19 mouse cellular contexts compared by ENCODE assay signal in genomic region chr13:36193484-36194113, GRCm38 (mm10).
DNase-seq lines count a peak whose midpoint lies in the region; ATAC-seq and TF ChIP-seq lines count a peak whose summit lies in the region.
"Had no signal": no experiment of that assay in that cellular context is flagged by ENCODE, and none has a peak within 500 bp of the region (broad histone marks: within the 10 kb centered on the region; RNA-seq: fewer than 3 reads in every experiment).

No protein-coding gene starts in this region.

- H3K4me3 ChIP-seq in hindbrain, embryonic 14.5 days (replicated peaks; ENCODE audit: low read length): no peak overlapping the region
- H3K4me3 ChIP-seq in midbrain, postnatal 0 days (ENCODE audit: low read depth, low read length): no peak overlapping the region
- H3K4me3 ChIP-seq in cerebellum, adult 2 months (replicated peaks; ENCODE audit: insufficient read depth, low read depth, low read length): no peak overlapping the region
- H3K4me3 ChIP-seq: embryonic facial prominence, embryonic 13.5 days; kidney, embryonic 15.5 days; liver, embryonic 13.5 days; stomach, embryonic 15.5 days had no signal

- TF ChIP-seq CTCF in midbrain, postnatal 0 days (IDR thresholded peaks at IDR 0.05): no peak
- no peak for TF ChIP-seq CTCF in cerebellum, adult 2 months (IDR thresholded peaks at IDR 0.05; ENCODE audit: borderline replicate concordance, insufficient read depth, low read depth, low read length)

- WGBS in hindbrain, embryonic 14.5 days: 48% methylated on average over 5 of the region's 5 CpGs
- WGBS in midbrain, postnatal 0 days: 60% methylated on average over 5 of the region's 5 CpGs
- WGBS in cerebellum, adult 2 months: 55% methylated on average over 5 of the region's 5 CpGs

- H3K36me3 ChIP-seq in hindbrain, embryonic 14.5 days (replicated peaks; ENCODE audit: control insufficient read depth, insufficient read depth): no peaks in the 10 kb centered on the region
- no peaks in the 10 kb centered on the region for H3K36me3 ChIP-seq in midbrain, postnatal 0 days (ENCODE audit: insufficient read depth, low read length)
- H3K36me3 ChIP-seq: embryonic facial prominence, embryonic 13.5 days; kidney, embryonic 15.5 days; liver, embryonic 13.5 days; stomach, embryonic 15.5 days had no signal

- H3K9ac ChIP-seq in hindbrain, embryonic 14.5 days: no peak overlapping the region
- no peak overlapping the region for H3K9ac ChIP-seq in midbrain, postnatal 0 days (replicated peaks; ENCODE audit: low read length, poor library complexity, severe bottlenecking)
- H3K9ac ChIP-seq: embryonic facial prominence, embryonic 13.5 days; kidney, embryonic 15.5 days; liver, embryonic 13.5 days; stomach, embryonic 15.5 days had no signal

- H3K27ac ChIP-seq in hindbrain, embryonic 14.5 days: peak overlapping the region; percentile 6; the same call in 1 of the 2 replicates
- no peak overlapping the region for H3K27ac ChIP-seq in midbrain, postnatal 0 days (ENCODE audit: low read depth, low read length)
- H3K27ac ChIP-seq in cerebellum, adult 2 months (ENCODE audit: insufficient read depth, low read length): no peak overlapping the region
- H3K27ac ChIP-seq: embryonic facial prominence, embryonic 13.5 days; kidney, embryonic 15.5 days; liver, embryonic 13.5 days; stomach, embryonic 15.5 days had no signal

- no peaks in the 10 kb centered on the region for H3K27me3 ChIP-seq in hindbrain, embryonic 14.5 days (ENCODE audit: control insufficient read depth, insufficient read depth, low read length)
- H3K27me3 ChIP-seq in midbrain, postnatal 0 days (ENCODE audit: insufficient read depth, low read length): no peaks in the 10 kb centered on the region
- no peaks in the 10 kb centered on the region for H3K27me3 ChIP-seq in cerebellum, adult 2 months (ENCODE audit: control insufficient read depth, insufficient read depth, low read length)
- H3K27me3 ChIP-seq: embryonic facial prominence, embryonic 13.5 days; kidney, embryonic 15.5 days; liver, embryonic 13.5 days; stomach, embryonic 15.5 days had no signal

- ATAC-seq in hindbrain, embryonic 14.5 days (ENCODE audit: low FRiP score): peak; percentile 78; the same call in 1 of the 2 replicates
- 0 out of 2 replicates have a peak, but pooled peaks have one; percentile 41 for ATAC-seq in midbrain, postnatal 0 days (ENCODE audit: low FRiP score)
- ATAC-seq in monocyte, adult 5-6 weeks (replicated peaks; ENCODE audit: insufficient number of reproducible peaks, low FRiP score, low TSS enrichment, poor library complexity, severe bottlenecking): no peak

- intact Hi-C loops in left cerebral cortex, postnatal 4 days (cut with DNase I): no loop called here

- no peak for TF ChIP-seq POLR2A in cerebellum, adult 2 months (IDR thresholded peaks at IDR 0.05; ENCODE audit: borderline replicate concordance, insufficient read depth, low read length)

- H3K4me2 ChIP-seq in hindbrain, embryonic 14.5 days (replicated peaks): no peak overlapping the region
- no peak overlapping the region for H3K4me2 ChIP-seq in midbrain, postnatal 0 days (ENCODE audit: low read depth, low read length, poor library complexity, severe bottlenecking)
- H3K4me2 ChIP-seq: embryonic facial prominence, embryonic 13.5 days; heart, embryonic 11.5 days; kidney, embryonic 15.5 days; liver, embryonic 13.5 days; stomach, embryonic 15.5 days had no signal

- peak; percentile 20 to 29 for DNase-seq in cerebellum, postnatal 10 days
- DNase-seq in cerebellum, adult 18-20 months: no peak
- DNase-seq in left cerebral cortex, postnatal 4 days: peak; percentile 27
- no peak for DNase-seq in left cerebral cortex, adult 18-20 months (ENCODE audit: low spot score in 2 of 2)
- DNase-seq in hindbrain, embryonic 14.5 days (ENCODE audit: low spot score): peak; percentile 44
- peak; percentile 54 for DNase-seq in midbrain, postnatal 0 days (ENCODE audit: low spot score)
- no peak for DNase-seq in cerebellum, adult 2 months
- DNase-seq: adrenal gland, adult 2 months; cerebellum, adult 9-11 months; gastrocnemius, postnatal 25 days; heart, postnatal 36 days; liver, embryonic 13.5 days; lung, postnatal 14 days; thymus, postnatal 14 days had no signal

- H3K9me3 ChIP-seq in hindbrain, embryonic 14.5 days (ENCODE audit: control insufficient read depth, low read length): no peaks in the 10 kb centered on the region
- no peaks in the 10 kb centered on the region for H3K9me3 ChIP-seq in midbrain, postnatal 0 days (ENCODE audit: low read length)
- H3K9me3 ChIP-seq: embryonic facial prominence, embryonic 13.5 days; kidney, embryonic 15.5 days; liver, embryonic 13.5 days; stomach, embryonic 15.5 days had no signal

- peaks cover 10% of the 10 kb centered on the region; the same call in 1 of the 2 replicates for H3K4me1 ChIP-seq in hindbrain, embryonic 14.5 days (replicated peaks; ENCODE audit: control insufficient read depth, insufficient read depth, low read length)
- H3K4me1 ChIP-seq in midbrain, postnatal 0 days (ENCODE audit: insufficient read depth, low read length): no peaks in the 10 kb centered on the region
- H3K4me1 ChIP-seq in cerebellum, adult 2 months (ENCODE audit: control insufficient read depth, insufficient read depth, low read length): 0 out of 2 replicates have a peak, but pooled peaks cover 2% of the 10 kb centered on the region
- H3K4me1 ChIP-seq: kidney, embryonic 15.5 days had no signal

Comparison
In these comparisons a context has a peak if more than half of its experiments do, and no peak if none do; other contexts are left out.
1. DNase-seq: peak in cerebellum, postnatal 10 days (2 of 2), left cerebral cortex, postnatal 4 days (single experiment), hindbrain, embryonic 14.5 days (single experiment) and midbrain, postnatal 0 days (single experiment); none in cerebellum, adult 18-20 months (0 of 2), left cerebral cortex, adult 18-20 months (0 of 2) and cerebellum, adult 2 months (0 of 2).